ENCODE assay signal across 9 mouse cellular contexts in genomic region chr1:157086097-157086994, GRCm38 (mm10). TPM values are rescaled to one million over a fixed set of nuclear protein-coding genes. Genes with fewer than 3 reads are reported as not detected.
DNase-seq lines count a peak whose midpoint lies in the region; ATAC-seq lines count a peak whose summit lies in the region.
"Had no signal": no experiment of that assay in that cellular context is flagged by ENCODE, and none has a peak within 500 bp of the region (broad histone marks: within the 10 kb centered on the region; RNA-seq: fewer than 3 reads in every experiment).

No protein-coding gene starts in this region.

- intact Hi-C loops in heart, postnatal 25 days (cut with DNase I) = loop anchor here (2.0 to 5.0 kb wide), 2 partner anchors 194 to 371 kb away; partner anchors contain the start of gene Cryzl2

- no peaks in the 10 kb centered on the region for H3K27me3 ChIP-seq in hindbrain, embryonic 15.5 days

- DNase-seq in heart, adult 11 months = peak; percentile 91
- DNase-seq in heart, postnatal 25 days (ENCODE audit: low spot score) = no peak
- peak; percentile 33 for DNase-seq in cerebellum, adult 9-10 months
- peak; percentile 41 to 42 for DNase-seq in frontal cortex, postnatal 25 days (ENCODE audit: low spot score in 2 of 2)
- peak; percentile 57 to 74 for DNase-seq in left cerebral cortex, adult 18-20 months (ENCODE audit: low spot score in 2 of 2)
- peak; percentile 55 to 71 for DNase-seq in lung, postnatal 4 days
- peak; percentile 46 for DNase-seq in right cerebral cortex, adult 18-20 months

- no peaks in the 10 kb centered on the region for H3K36me3 ChIP-seq in hindbrain, embryonic 15.5 days
- H3K36me3 ChIP-seq: G1E had no signal

- peak overlapping the region; percentile 36 for H3K4me3 ChIP-seq in hindbrain, embryonic 15.5 days

- peaks cover 3% of the 10 kb centered on the region for H3K4me1 ChIP-seq in hindbrain, embryonic 15.5 days (replicated peaks)

- no peak overlapping the region for H3K27ac ChIP-seq in hindbrain, embryonic 15.5 days (replicated peaks)

- H3K9ac ChIP-seq in hindbrain, embryonic 15.5 days = peak overlapping the region; percentile 37

- WGBS in hindbrain, embryonic 15.5 days = 8% methylated on average over 25 of the region's 25 CpGs

- ATAC-seq in hindbrain, embryonic 15.5 days (ENCODE audit: low FRiP score, low read depth) = peak; percentile 73

- no peaks in the 10 kb centered on the region for H3K9me3 ChIP-seq in hindbrain, embryonic 15.5 days
- H3K9me3 ChIP-seq: G1E had no signal

- H3K4me2 ChIP-seq in hindbrain, embryonic 15.5 days = peak overlapping the region; percentile 60

RNA-seq across cellular contexts. Expression of gene Tex35, which starts 22.1 kb away (rescaled TPM):
- total RNA-seq in heart, postnatal 25 days (2021) = not detected
- not detected in 2 replicates for polyA plus RNA-seq in hindbrain, embryonic 15.5 days (2015; fragmentation: Nextera tagmentation; extraction: Ambion mirVana)
- total RNA-seq in left cerebral cortex, adult 18-20 months (2021) = not detected
- total RNA-seq: G1E had no signal
- polyA plus RNA-seq: G1E had no signal
